Mouse (Mus musculus): ENCODE data around the gene Kcnb1. TPM values are rescaled to one million over a fixed set of nuclear protein-coding genes. Genes with fewer than 3 reads are reported as not detected.

Kcnb1 gene
- 10 to 100 TPM; 57.9 to 60.3 TPM for total RNA-seq (2021)
- long read RNA-seq, experiment 1, full-length matches to known transcripts, result 15 of 38 reads
- long read RNA-seq, experiment 1, partial matches to known transcripts, result 0 of 38 reads
- long read RNA-seq, experiment 1, other reads (novel, unspliced or antisense), result 23 of 38 reads
- long read RNA-seq, experiment 2, full-length matches to known transcripts, result 17 of 47 reads
- long read RNA-seq, experiment 2, partial matches to known transcripts, result 1 of 47 reads
- long read RNA-seq, experiment 2, other reads (novel, unspliced or antisense), result 29 of 47 reads

- intact Hi-C loops (cut with DNase I), result no loop called here
- peak; percentile 86 to 90 for DNase-seq
These were observed at the start of gene Kcnb1 for GRCm38 (mm10) chr2:167190076-167190399. TSS of gene Kcnb1 (minus strand) at chr2:167190155.

GRCm38 (mm10) chr2:167239262-167239661 is 49.3 kb upstream of the Kcnb1 start:
- intact Hi-C loops (cut with DNase I), result no loop called here
- no peak for DNase-seq

GRCm38 (mm10) chr2:167237224-167237623 is 47.3 kb upstream of the Kcnb1 start:
- no peak for DNase-seq
- intact Hi-C loops (cut with DNase I), result no loop called here

- intact Hi-C loops (cut with DNase I), result no loop called here
- no peak for DNase-seq
These were observed 46.2 kb upstream of the Kcnb1 start for GRCm38 (mm10) chr2:167236174-167236573.

- peak; percentile 62 to 64 for DNase-seq
- intact Hi-C loops (cut with DNase I), result no loop called here
These were observed 45.5 kb upstream of the Kcnb1 start for GRCm38 (mm10) chr2:167235338-167236018.

- no peak for DNase-seq
- intact Hi-C loops (cut with DNase I), result no loop called here
These were observed 43.8 kb upstream of the Kcnb1 start for GRCm38 (mm10) chr2:167233771-167234170.

- no peak for DNase-seq
- intact Hi-C loops (cut with DNase I), result no loop called here
These were observed 43.0 kb upstream of the Kcnb1 start for GRCm38 (mm10) chr2:167233009-167233335.

GRCm38 (mm10) chr2:167232132-167233008 is 42.4 kb upstream of the Kcnb1 start:
- peak; percentile 55 to 65 for DNase-seq
- intact Hi-C loops (cut with DNase I), result no loop called here

- DNase-seq, result no peak
- intact Hi-C loops (cut with DNase I), result no loop called here
These were observed 40.6 kb upstream of the Kcnb1 start for GRCm38 (mm10) chr2:167230554-167230953.

- intact Hi-C loops (cut with DNase I), result loop anchor here (5.0 kb wide), 2 partner anchors 192 to 237 kb away; no protein-coding TSS in a partner anchor
- no peak for DNase-seq
These were observed 35.0 kb upstream of the Kcnb1 start for GRCm38 (mm10) chr2:167224937-167225336.

- no peak for DNase-seq
- intact Hi-C loops (cut with DNase I), result loop anchor here (5.0 kb wide), 2 partner anchors 193 to 238 kb away; no protein-coding TSS in a partner anchor
These were observed 34.2 kb upstream of the Kcnb1 start for GRCm38 (mm10) chr2:167224194-167224593.

- intact Hi-C loops (cut with DNase I), result loop anchor here (1.0 to 5.0 kb wide), 3 partner anchors 57 to 240 kb away; no protein-coding TSS in a partner anchor
These were observed 32.2 kb upstream of the Kcnb1 start for GRCm38 (mm10) chr2:167222152-167222551.

GRCm38 (mm10) chr2:167221159-167221845 is 31.3 kb upstream of the Kcnb1 start:
- intact Hi-C loops (cut with DNase I), result loop anchor here (5.0 kb wide), 2 partner anchors 196 to 241 kb away; no protein-coding TSS in a partner anchor
- no peak for DNase-seq

More at GRCm38 (mm10) chr2:167222152-167222551, 32.2 kb upstream of the Kcnb1 start:
- peak; percentile 76 to 81 for DNase-seq

- intact Hi-C loops (cut with DNase I), result loop anchor here (5.0 kb wide), 2 partner anchors 197 to 242 kb away; no protein-coding TSS in a partner anchor
- DNase-seq, result no peak
These were observed 30.8 kb upstream of the Kcnb1 start for GRCm38 (mm10) chr2:167220736-167221135.

GRCm38 (mm10) chr2:167219154-167219775 is 29.3 kb upstream of the Kcnb1 start:
- intact Hi-C loops (cut with DNase I), result loop anchor here (1.0 to 2.0 kb wide), 3 partner anchors 30 to 147 kb away; no protein-coding TSS in a partner anchor
- DNase-seq, result peak; percentile 87 to 91

GRCm38 (mm10) chr2:167213666-167214065 is 23.7 kb upstream of the Kcnb1 start:
- intact Hi-C loops (cut with DNase I), result no loop called here
- DNase-seq, result no peak

GRCm38 (mm10) chr2:167213076-167213475 is 23.1 kb upstream of the Kcnb1 start:
- peak in 1 of 2 experiments; percentile 66 for DNase-seq
- intact Hi-C loops (cut with DNase I), result no loop called here

GRCm38 (mm10) chr2:167212551-167212950 is 22.6 kb upstream of the Kcnb1 start:
- intact Hi-C loops (cut with DNase I), result no loop called here
- peak; percentile 63 to 78 for DNase-seq

- no peak for DNase-seq
- intact Hi-C loops (cut with DNase I), result no loop called here
These were observed 22.1 kb upstream of the Kcnb1 start for GRCm38 (mm10) chr2:167212089-167212488.

GRCm38 (mm10) chr2:167209900-167210299 is 19.9 kb upstream of the Kcnb1 start:
- intact Hi-C loops (cut with DNase I), result no loop called here
- peak in 1 of 2 experiments; percentile 60 for DNase-seq
